2 mouse cellular contexts compared by ENCODE assay signal in genomic region chr3:96547389-96547960, GRCm38 (mm10).
TF ChIP-seq lines count a peak whose summit lies in the region.

No protein-coding gene starts in this region.

TF ChIP-seq in C2C12, 6 proteins besides CTCF, POLR2A, EP300 and RAD21:
- TF ChIP-seq FOSL1 (IDR thresholded peaks at IDR 0.05; ENCODE audit: insufficient read depth, low read length, poor library complexity, severe bottlenecking) (no peak), USF1 (IDR thresholded peaks at IDR 0.05; ENCODE audit: low read depth) (no peak), MYOG (IDR thresholded peaks at IDR 0.05; ENCODE audit: control insufficient read depth, extremely low read depth, insufficient read length) (no peak), MAX (IDR thresholded peaks at IDR 0.05) (no peak)

TF ChIP-seq in myocyte, 11 proteins besides CTCF, POLR2A, EP300 and RAD21:
- TF ChIP-seq TCF12 (IDR thresholded peaks at IDR 0.05; ENCODE audit: insufficient read depth, poor library complexity, severe bottlenecking) (no peak), POLR2AphosphoS2 (IDR thresholded peaks at IDR 0.05; ENCODE audit: insufficient read length, low read depth) (no peak), REST (IDR thresholded peaks at IDR 0.05; ENCODE audit: insufficient read depth, insufficient read length) (no peak), MAX (IDR thresholded peaks at IDR 0.05; ENCODE audit: low read depth) (no peak), CEBPB (IDR thresholded peaks at IDR 0.05; ENCODE audit: insufficient read depth, poor library complexity, severe bottlenecking) (no peak), USF1 (IDR thresholded peaks at IDR 0.05; ENCODE audit: low read depth) (no peak), MYOG (IDR thresholded peaks at IDR 0.05; ENCODE audit: control insufficient read depth in 1 of 3, insufficient read depth in 1 of 3, insufficient read length in 2 of 3, low read depth in 2 of 3) (no peak), TCF3 (IDR thresholded peaks at IDR 0.05; ENCODE audit: insufficient read length, low read depth) (no peak), MYOD1 (IDR thresholded peaks at IDR 0.05; ENCODE audit: control insufficient read depth in 1 of 3, insufficient read length in 2 of 3, low read depth in 2 of 3) (no peak), E2F4 (IDR thresholded peaks at IDR 0.05; ENCODE audit: insufficient read depth) (no peak), SRF (IDR thresholded peaks at IDR 0.05; ENCODE audit: control insufficient read depth, insufficient read length, low read depth) (no peak)
